Mouse (Mus musculus) heart, embryonic 13.5 days (tissue): Measurements from ENCODE around the gene Tubgcp3. TPM values are rescaled to one million over a fixed set of nuclear protein-coding genes. Genes with fewer than 3 reads are reported as not detected.
"Not testable (repeated sequence)": the region's sequence is repeated elsewhere in the genome, so short reads cannot be mapped to it uniquely, and the experiment has no call there.

ENCODE experiments used
- ATAC-seq: fragments of 200-750 bp; cut with Nextera tagmentation; 2 replicates; pipeline ENCODE4 v1.8.0; 2017; ENCODE audit warnings: moderate TSS enrichment; ENCODE audit not compliant: insufficient number of reproducible peaks, low FRiP score, low TSS enrichment; ENCODE audit errors: extremely low read depth
- H3K27ac ChIP-seq: fragments of 300-500 bp; sonication (generic); replicated peaks from 2 replicates; pipeline ENCODE4 v1.5.1; 2015; ENCODE audit warnings: moderate library complexity, mild to moderate bottlenecking, inconsistent platforms
- H3K27me3 ChIP-seq: fragments of 300-500 bp; sonication (generic); replicated peaks from 2 replicates; pipeline ENCODE4 v1.6.1; 2015; ENCODE audit warnings: mild to moderate bottlenecking, inconsistent platforms
- H3K36me3 ChIP-seq: fragments of 300-500 bp; sonication (generic); 2 replicates; pipeline ENCODE4 v1.6.1; 2015; ENCODE audit warnings: mild to moderate bottlenecking, inconsistent platforms
- H3K4me1 ChIP-seq: fragments of 300-500 bp; sonication (generic); 2 replicates; pipeline ENCODE4 v1.6.1; 2015; ENCODE audit warnings: inconsistent platforms
- H3K4me2 ChIP-seq: fragments of 300-500 bp; sonication (generic); 2 replicates; pipeline ENCODE4 v1.6.1; 2015; ENCODE audit warnings: inconsistent platforms, mild to moderate bottlenecking, moderate library complexity
- H3K4me3 ChIP-seq: fragments of 300-500 bp; sonication (generic); 2 replicates; pipeline ENCODE4 v1.5.1; 2015; ENCODE audit warnings: moderate library complexity, mild to moderate bottlenecking, inconsistent platforms
- H3K9ac ChIP-seq: fragments of 300-500 bp; sonication (generic); 2 replicates; pipeline ENCODE4 v1.6.1; 2015; ENCODE audit warnings: inconsistent platforms, mild to moderate bottlenecking, moderate library complexity
- H3K9me3 ChIP-seq: fragments of 300-500 bp; sonication (generic); 2 replicates; pipeline ENCODE4 v1.6.1; 2016; ENCODE audit warnings: inconsistent platforms
- WGBS: fragments of 180-500 bp; shearing (Covaris S2); methylation state at CpG from one replicate; pipeline ENCODE4 v1.1.7; 2015; ENCODE audit warnings: mixed read lengths; 5-methylcytosine and 5-hydroxymethylcytosine counted together
- polyA plus RNA-seq: library from polyadenylated mRNA; unstranded; fragments of >200 nt; fragmentation: Nextera tagmentation; extraction: Ambion mirVana; gene quantifications from 2 replicates; pipeline ENCODE4 v1.2.1, GENCODE M21; 2015

Gene Tubgcp3
- polyA plus RNA-seq, 1 experiment from 2014 or later: 22.7 TPM

GRCm38 (mm10) chr8:12668832-12669231, 3.2 kb downstream of the Tubgcp3 start:
- Histone ChIP-seq H3K4me2 (no peak overlapping the region), H3K4me3 (no peak overlapping the region), H3K9me3 (no peaks in the 10 kb centered on the region), H3K36me3 (no peaks in the 10 kb centered on the region), H3K9ac (no peak overlapping the region), H3K27me3 (peaks cover 12% of the 10 kb centered on the region; the same call in 1 of the 2 replicates), H3K4me1 (peaks cover 21% of the 10 kb centered on the region), H3K27ac (no peak overlapping the region)
- ATAC-seq: no peak
- 86% methylated on average over 6 of the region's 6 CpGs for WGBS

- H3K4me1 ChIP-seq: peaks cover 14% of the 10 kb centered on the region
- H3K9me3 ChIP-seq, ATAC-seq, H3K27ac ChIP-seq, H3K9ac ChIP-seq, H3K27me3 ChIP-seq, H3K4me2 ChIP-seq, H3K4me3 ChIP-seq: not testable (repeated sequence)
- WGBS: 84% methylated on average over 3 of the region's 3 CpGs
- peaks cover 12% of the 10 kb centered on the region for H3K36me3 ChIP-seq
Observed at GRCm38 (mm10) chr8:12666530-12666929, 5.5 kb downstream of the Tubgcp3 start.

- Histone ChIP-seq H3K27ac (no peak overlapping the region), H3K4me3 (no peak overlapping the region), H3K4me2 (no peak overlapping the region), H3K36me3 (peaks cover 43% of the 10 kb centered on the region), H3K4me1 (no peaks in the 10 kb centered on the region), H3K27me3 (no peaks in the 10 kb centered on the region), H3K9ac (no peak overlapping the region), H3K9me3 (no peaks in the 10 kb centered on the region)
- ATAC-seq: no peak
- 75% methylated on average over 5 of the region's 5 CpGs for WGBS
Observed at GRCm38 (mm10) chr8:12663105-12663456, 9.0 kb downstream of the Tubgcp3 start.

- 77% methylated on average over 4 of the region's 4 CpGs for WGBS
- Histone ChIP-seq H3K27ac (no peak overlapping the region), H3K36me3 (peaks cover 48% of the 10 kb centered on the region), H3K9me3 (no peaks in the 10 kb centered on the region), H3K4me3 (no peak overlapping the region), H3K4me2 (no peak overlapping the region), H3K27me3 (no peaks in the 10 kb centered on the region), H3K9ac (no peak overlapping the region), H3K4me1 (no peaks in the 10 kb centered on the region)
- no peak for ATAC-seq
Observed at GRCm38 (mm10) chr8:12662375-12663104, 9.5 kb downstream of the Tubgcp3 start.

- Histone ChIP-seq H3K27me3 (no peaks in the 10 kb centered on the region), H3K9ac (no peak overlapping the region), H3K36me3 (peaks cover 92% of the 10 kb centered on the region), H3K4me2 (no peak overlapping the region), H3K27ac (no peak overlapping the region), H3K4me1 (no peaks in the 10 kb centered on the region), H3K9me3 (no peaks in the 10 kb centered on the region), H3K4me3 (no peak overlapping the region)
- 94% methylated on average over 16 of the region's 16 CpGs for WGBS
- ATAC-seq: no peak
Observed at GRCm38 (mm10) chr8:12657411-12657810, 14.6 kb downstream of the Tubgcp3 start.

GRCm38 (mm10) chr8:12651246-12651645, 20.8 kb downstream of the Tubgcp3 start:
- H3K9me3 ChIP-seq: no peaks in the 10 kb centered on the region
- H3K27me3 ChIP-seq: no peaks in the 10 kb centered on the region
- ATAC-seq: no peak
- no peak overlapping the region for H3K4me2 ChIP-seq
- 0 out of 2 replicates have a peak, but pooled peaks cover 4% of the 10 kb centered on the region for H3K4me1 ChIP-seq
- peaks cover 93% of the 10 kb centered on the region for H3K36me3 ChIP-seq
- no peak overlapping the region for H3K27ac ChIP-seq
- 54% methylated on average over 4 of the region's 4 CpGs for WGBS
- no peak overlapping the region for H3K4me3 ChIP-seq
- no peak overlapping the region for H3K9ac ChIP-seq

GRCm38 (mm10) chr8:12650495-12650894, 21.6 kb downstream of the Tubgcp3 start:
- H3K27me3 ChIP-seq: no peaks in the 10 kb centered on the region

GRCm38 (mm10) chr8:12648951-12649350, 23.1 kb downstream of the Tubgcp3 start:
- Histone ChIP-seq H3K4me1 (0 out of 2 replicates have a peak, but pooled peaks cover 7% of the 10 kb centered on the region), H3K9ac (no peak overlapping the region), H3K27ac (no peak overlapping the region), H3K36me3 (peaks cover 86% of the 10 kb centered on the region), H3K4me3 (no peak overlapping the region), H3K27me3 (no peaks in the 10 kb centered on the region), H3K9me3 (no peaks in the 10 kb centered on the region), H3K4me2 (no peak overlapping the region)
- ATAC-seq: no peak
- 90% methylated on average over 4 of the region's 4 CpGs for WGBS

More at GRCm38 (mm10) chr8:12650495-12650894, 21.6 kb downstream of the Tubgcp3 start:
- H3K27ac ChIP-seq: no peak overlapping the region
- WGBS: 85% methylated on average over 4 of the region's 4 CpGs
- no peak overlapping the region for H3K4me3 ChIP-seq
- no peak overlapping the region for H3K9ac ChIP-seq
- H3K4me2 ChIP-seq: no peak overlapping the region
- no peaks in the 10 kb centered on the region for H3K9me3 ChIP-seq
- H3K4me1 ChIP-seq: 0 out of 2 replicates have a peak, but pooled peaks cover 4% of the 10 kb centered on the region
- ATAC-seq: no peak
- H3K36me3 ChIP-seq: peaks cover 91% of the 10 kb centered on the region

- no peak for ATAC-seq
- Histone ChIP-seq H3K9ac (no peak overlapping the region), H3K27ac (no peak overlapping the region), H3K27me3 (no peaks in the 10 kb centered on the region), H3K9me3 (no peaks in the 10 kb centered on the region), H3K4me3 (no peak overlapping the region), H3K36me3 (peaks cover 76% of the 10 kb centered on the region), H3K4me2 (no peak overlapping the region), H3K4me1 (0 out of 2 replicates have a peak, but pooled peaks cover 7% of the 10 kb centered on the region)
- WGBS: 77% methylated on average over 4 of the region's 4 CpGs
Observed at GRCm38 (mm10) chr8:12646536-12646935, 25.5 kb downstream of the Tubgcp3 start.

GRCm38 (mm10) chr8:12644894-12645293, 27.2 kb downstream of the Tubgcp3 start:
- no peak for ATAC-seq
- H3K4me3 ChIP-seq: no peak overlapping the region
- 0 out of 2 replicates have a peak, but pooled peaks cover 3% of the 10 kb centered on the region for H3K4me1 ChIP-seq
- no peak overlapping the region for H3K27ac ChIP-seq
- 53% methylated on average over 7 of the region's 7 CpGs for WGBS
- H3K9ac ChIP-seq: no peak overlapping the region
- no peaks in the 10 kb centered on the region for H3K27me3 ChIP-seq
- peaks cover 76% of the 10 kb centered on the region for H3K36me3 ChIP-seq
- no peak overlapping the region for H3K4me2 ChIP-seq
- no peaks in the 10 kb centered on the region for H3K9me3 ChIP-seq

GRCm38 (mm10) chr8:12644341-12644740, 27.7 kb downstream of the Tubgcp3 start:
- H3K9ac ChIP-seq: no peak overlapping the region
- H3K4me3 ChIP-seq: no peak overlapping the region
- H3K4me2 ChIP-seq: no peak overlapping the region
- no peak overlapping the region for H3K27ac ChIP-seq
- H3K9me3 ChIP-seq: no peaks in the 10 kb centered on the region
- peaks cover 76% of the 10 kb centered on the region for H3K36me3 ChIP-seq
- 69% methylated on average over 8 of the region's 8 CpGs for WGBS
- no peak for ATAC-seq
- 0 out of 2 replicates have a peak, but pooled peaks cover 3% of the 10 kb centered on the region for H3K4me1 ChIP-seq
- no peaks in the 10 kb centered on the region for H3K27me3 ChIP-seq

- Histone ChIP-seq H3K4me1 (0 out of 2 replicates have a peak, but pooled peaks cover 3% of the 10 kb centered on the region), H3K36me3 (peaks cover 77% of the 10 kb centered on the region), H3K9me3 (no peaks in the 10 kb centered on the region), H3K4me2 (no peak overlapping the region), H3K9ac (no peak overlapping the region), H3K4me3 (no peak overlapping the region), H3K27me3 (no peaks in the 10 kb centered on the region), H3K27ac (no peak overlapping the region)
- ATAC-seq: no peak
- 90% methylated on average over 6 of the region's 6 CpGs for WGBS
Observed at GRCm38 (mm10) chr8:12641527-12641926, 30.5 kb downstream of the Tubgcp3 start.
